Mouse (Mus musculus): ENCODE measurements at regions not wholly inside any gene's neighbourhood (a gene's known extent, or its start where the extent isn't known, plus 50 kb on each side); places are given as distances from the start of the nearest gene placed in this dataset.

DNA sequence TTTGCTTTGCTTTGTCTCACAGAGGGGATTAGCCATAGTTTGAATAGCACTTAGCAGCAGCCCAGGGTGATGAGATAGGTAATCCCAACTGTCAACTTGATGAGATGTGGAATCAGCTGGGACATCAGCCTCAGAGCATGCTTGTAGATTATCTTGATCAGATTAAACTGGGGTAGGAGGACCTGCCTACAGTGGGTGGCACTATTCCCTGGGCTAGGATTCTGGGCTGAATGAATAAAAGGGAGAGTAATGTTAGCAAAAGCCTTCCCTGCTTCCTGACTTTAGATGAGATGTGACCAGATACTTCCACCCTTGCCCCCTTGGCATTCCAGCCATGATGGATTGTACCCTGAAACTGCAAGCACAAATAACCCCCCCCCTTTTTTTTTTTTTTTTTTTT is 198.0 kb upstream of the Klf3 start:
- no peak for DNase-seq (ENCODE audit: low spot score)

DNA sequence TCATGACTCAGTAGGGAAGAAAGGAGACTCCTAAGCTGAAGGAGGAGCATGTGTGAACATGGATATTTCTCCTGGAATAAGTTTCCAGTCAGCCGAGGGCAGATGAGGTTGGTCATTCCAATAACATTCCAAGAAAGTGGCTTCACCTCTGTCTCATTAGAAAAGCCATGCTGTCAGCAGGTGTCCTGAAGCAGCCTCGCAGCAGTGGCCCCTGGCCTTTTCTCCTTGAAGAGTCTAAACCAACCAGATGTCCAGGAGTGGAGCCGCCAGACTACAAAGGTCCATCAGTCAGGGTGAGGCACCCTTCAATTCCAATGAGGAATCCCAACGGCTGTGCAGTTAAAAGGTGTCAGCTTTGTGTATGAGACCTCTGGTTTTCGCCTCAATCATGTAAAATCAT is 197.2 kb upstream of the Klf3 start:
- DNase-seq (ENCODE audit: low spot score), result no peak

DNA sequence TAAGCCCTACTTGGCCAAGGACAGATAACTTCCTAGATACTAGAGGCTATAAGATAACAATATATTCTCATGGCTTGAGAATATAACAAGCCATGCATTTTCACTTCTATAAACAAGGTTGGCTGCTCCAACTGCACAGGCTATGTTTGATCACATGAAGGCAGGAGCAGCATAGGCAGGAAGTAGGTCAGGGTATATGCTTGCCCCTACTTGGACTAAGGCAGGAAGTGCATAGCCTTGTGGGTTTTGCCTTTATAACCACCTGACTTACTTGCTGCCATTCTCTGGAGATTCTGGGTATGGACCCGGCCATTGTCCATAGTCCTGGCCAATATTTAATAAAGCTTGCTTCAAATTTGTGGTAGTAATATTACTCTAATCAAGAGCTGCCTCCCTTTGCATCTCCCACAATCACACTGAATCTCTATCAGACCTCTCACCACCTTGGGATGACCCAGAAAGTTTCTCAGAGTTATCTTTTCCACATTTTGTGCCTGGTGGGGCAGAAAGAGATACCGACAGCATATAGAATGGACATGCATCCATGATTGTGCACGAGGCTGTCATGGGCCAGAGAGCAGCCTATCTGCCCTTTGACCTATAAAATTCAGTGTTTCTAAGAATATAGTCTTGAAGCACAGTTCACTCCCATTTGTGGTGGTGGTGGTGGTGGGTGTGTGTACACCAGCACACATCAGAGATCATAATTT is 193.7 kb upstream of the Klf3 start:
- DNase-seq (ENCODE audit: low spot score), result peak; percentile 70

- no peak for DNase-seq (ENCODE audit: low spot score)
Observed at GRCm38 (mm10) chr5:64610146-64610545, 193.0 kb upstream of the Klf3 start.

- DNase-seq (ENCODE audit: low spot score), result peak; percentile 57
Observed at GRCm38 (mm10) chr5:64610562-64611405, 192.4 kb upstream of the Klf3 start.

- no peak for DNase-seq (ENCODE audit: low spot score)
Observed at GRCm38 (mm10) chr5:64612017-64612416, 191.2 kb upstream of the Klf3 start.

- no peak for DNase-seq (ENCODE audit: low spot score)
Observed at GRCm38 (mm10) chr5:64613696-64614095, 189.5 kb upstream of the Klf3 start.

DNA sequence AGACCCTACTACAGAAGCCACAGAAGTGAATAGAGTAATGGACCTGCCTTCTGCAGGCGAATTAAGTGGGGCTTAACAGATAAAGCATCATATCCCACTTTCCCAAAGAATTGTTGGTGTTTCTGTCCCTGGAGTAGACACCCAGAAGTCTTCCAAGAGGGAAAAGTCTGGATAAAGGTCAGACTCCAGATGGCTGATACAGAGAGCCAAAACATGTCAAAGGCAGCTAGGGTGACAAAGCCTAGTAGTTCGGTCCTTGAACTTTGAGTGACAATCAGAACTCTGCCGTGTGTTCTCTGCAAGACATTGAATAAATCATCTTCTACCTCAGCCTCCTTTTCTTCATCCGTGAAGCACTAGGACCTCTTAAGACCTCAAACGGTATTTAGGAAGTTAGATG is 185.1 kb upstream of the Klf3 start:
- no peak for DNase-seq (ENCODE audit: low spot score)

- no peak for DNase-seq (ENCODE audit: low spot score)
Observed at GRCm38 (mm10) chr5:64619752-64620151, 183.4 kb upstream of the Klf3 start.

GRCm38 (mm10) chr5:64620726-64621125 is 182.5 kb upstream of the Klf3 start:
- no peak for DNase-seq (ENCODE audit: low spot score)

- no peak for DNase-seq (ENCODE audit: low spot score)
Observed at GRCm38 (mm10) chr5:64621386-64621785, 181.8 kb upstream of the Klf3 start.

DNA sequence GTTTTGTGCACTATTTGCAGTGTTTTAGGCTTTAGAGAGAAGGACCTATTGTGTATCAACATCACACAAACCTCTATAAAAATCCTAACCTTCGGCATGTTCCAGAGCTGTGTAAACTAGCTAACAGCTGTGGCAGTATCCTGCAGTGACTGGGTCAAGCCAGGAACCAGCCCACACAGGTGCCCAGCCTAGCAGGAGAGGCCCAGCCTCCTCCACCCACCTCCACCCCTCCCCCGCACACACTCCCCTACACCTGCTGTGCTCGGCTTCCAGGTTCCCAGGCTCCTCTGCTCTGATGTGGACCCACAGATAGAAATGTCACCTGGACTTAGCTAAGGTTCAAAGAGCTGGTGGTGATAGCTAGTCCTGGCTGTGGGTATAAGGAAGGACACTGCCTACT is 179.5 kb upstream of the Klf3 start:
- DNase-seq (ENCODE audit: low spot score), result peak; percentile 59

DNA sequence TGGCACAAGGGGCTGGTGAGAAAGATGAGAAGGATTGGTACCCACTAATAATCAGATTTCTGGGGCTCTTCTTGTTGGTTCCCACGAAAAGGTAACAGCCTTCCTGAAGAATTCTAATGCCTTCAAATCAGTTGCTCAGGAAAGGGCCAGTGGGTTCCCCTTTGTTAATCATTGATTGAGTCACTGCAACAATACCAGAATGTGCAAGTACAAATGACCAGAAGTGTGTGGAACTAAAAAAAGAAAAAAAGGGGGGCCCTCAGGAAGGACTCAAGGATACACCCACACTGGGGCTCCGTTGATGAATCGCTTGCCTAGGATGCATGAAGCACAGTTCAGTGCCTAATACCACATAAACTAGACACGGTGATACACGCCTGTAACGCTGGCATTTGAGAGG is 179.0 kb upstream of the Klf3 start:
- no peak for DNase-seq (ENCODE audit: low spot score)

GRCm38 (mm10) chr5:64625421-64625820 is 177.8 kb upstream of the Klf3 start:
- peak; percentile 20 for DNase-seq (ENCODE audit: low spot score)

- DNase-seq (ENCODE audit: low spot score), result peak; percentile 83
Observed at GRCm38 (mm10) chr5:64625841-64626298, 177.3 kb upstream of the Klf3 start.

- peak; percentile 85 for DNase-seq (ENCODE audit: low spot score)
Observed at GRCm38 (mm10) chr5:64626351-64626750, 176.8 kb upstream of the Klf3 start.

- DNase-seq (ENCODE audit: low spot score), result no peak
Observed at GRCm38 (mm10) chr5:64630582-64630981, 172.6 kb upstream of the Klf3 start.

- no peak for DNase-seq (ENCODE audit: low spot score)
Observed at GRCm38 (mm10) chr5:64632171-64632570, 171.0 kb upstream of the Klf3 start.

- DNase-seq (ENCODE audit: low spot score), result no peak
Observed at GRCm38 (mm10) chr5:64634008-64634407, 169.2 kb upstream of the Klf3 start.

DNA sequence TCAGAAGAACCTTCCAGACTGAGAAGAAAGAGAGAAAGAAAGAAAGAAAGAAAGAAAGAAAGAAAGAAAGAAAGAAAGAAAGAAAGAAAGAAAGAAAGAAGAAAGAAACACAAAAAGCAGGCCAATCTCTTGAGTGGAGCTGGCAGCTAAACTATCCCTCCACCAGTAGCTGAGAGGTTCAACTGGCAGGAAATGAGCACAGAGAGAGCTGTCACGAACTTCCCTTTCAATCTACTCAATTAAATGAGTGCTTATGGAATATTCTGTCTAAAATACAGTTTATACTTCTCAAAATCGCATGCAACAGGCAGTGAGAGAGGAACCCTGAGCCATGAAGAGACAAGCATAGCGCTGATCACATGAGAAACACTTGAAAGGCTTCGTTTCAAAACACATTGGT is 168.5 kb upstream of the Klf3 start:
- DNase-seq (ENCODE audit: low spot score), result peak; percentile 40

DNA sequence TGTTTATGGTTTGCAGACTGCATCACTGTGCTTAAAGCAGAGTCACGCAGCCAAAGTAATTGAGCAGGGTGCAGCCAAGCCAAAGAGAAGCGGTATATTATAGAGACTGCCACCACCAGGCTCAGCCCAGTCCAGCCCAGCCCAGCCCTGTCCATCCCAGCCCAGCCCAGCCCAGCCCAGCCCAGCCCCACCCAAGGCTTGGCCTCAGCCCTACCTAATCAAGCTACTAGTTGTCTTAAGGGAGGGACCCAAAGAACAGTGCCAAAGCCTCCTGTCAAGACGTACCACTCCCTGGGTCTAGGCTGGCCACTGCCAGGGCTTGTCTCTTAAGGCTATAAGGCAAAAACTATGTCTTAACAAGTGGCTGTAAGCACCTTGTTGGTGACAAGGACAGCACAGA is 166.9 kb upstream of the Klf3 start:
- DNase-seq (ENCODE audit: low spot score), result no peak

- DNase-seq (ENCODE audit: low spot score), result no peak
Observed at GRCm38 (mm10) chr5:64643584-64643983, 159.6 kb upstream of the Klf3 start.

Data from thymus, postnatal 0 days (tissue).